Mouse (Mus musculus) adipocyte (in vitro differentiated cells): ENCODE results near the gene Cbln1.

Experiments
- DNase-seq: peaks from one replicate; pipeline ENCODE4 v3.0.0-alpha.2; 2016; ENCODE audit warnings: low spot score

Cbln1 gene

GRCm38 (mm10) chr8:87472271-87473236 is at the start of gene Cbln1:
Cbln1 (minus strand) TSS chr8:87472609.
- DNase-seq = no peak

DNA sequence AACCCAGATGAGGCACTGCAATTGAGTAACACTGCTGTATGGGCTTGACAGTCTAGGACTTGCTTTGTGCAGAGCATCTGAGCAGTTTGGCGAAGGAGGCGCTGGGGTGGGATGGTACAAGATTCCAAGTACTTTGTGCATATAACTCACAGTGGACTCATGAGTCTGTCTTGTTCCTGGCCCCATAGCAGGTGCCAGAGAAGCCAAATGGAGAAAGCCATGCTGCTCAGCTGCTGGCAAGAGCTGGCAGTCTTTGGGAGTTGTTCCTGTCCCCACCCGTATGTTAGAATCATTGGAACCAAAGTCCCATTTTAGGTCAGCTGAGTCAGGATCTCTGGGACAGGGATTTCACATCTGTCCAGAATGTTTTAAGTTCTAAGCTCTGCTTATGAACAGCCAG is 44.7 kb upstream of the Cbln1 start:
- DNase-seq = no peak

DNA sequence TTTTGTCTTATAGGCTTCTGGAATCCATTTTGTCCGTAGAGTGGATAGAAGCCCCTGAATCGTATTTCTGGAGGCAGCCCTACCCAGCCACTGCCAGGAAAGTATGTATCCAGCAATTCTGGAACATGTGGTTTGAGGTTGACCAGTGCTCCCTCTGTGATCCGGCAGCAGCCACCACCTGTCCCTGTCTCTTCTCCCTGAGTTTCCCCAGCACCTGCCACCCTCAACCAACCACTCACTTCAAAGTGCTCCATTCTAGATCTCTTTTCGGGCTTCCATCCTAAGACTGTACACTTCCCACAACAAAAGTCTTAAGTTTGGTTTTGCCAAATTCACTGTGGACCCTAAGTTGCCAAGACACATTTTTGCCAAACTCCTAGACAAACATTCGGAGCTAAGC is 41.4 kb upstream of the Cbln1 start:
- DNase-seq = no peak

GRCm38 (mm10) chr8:87513350-87513749 is 40.9 kb upstream of the Cbln1 start:
- DNase-seq = no peak

DNA sequence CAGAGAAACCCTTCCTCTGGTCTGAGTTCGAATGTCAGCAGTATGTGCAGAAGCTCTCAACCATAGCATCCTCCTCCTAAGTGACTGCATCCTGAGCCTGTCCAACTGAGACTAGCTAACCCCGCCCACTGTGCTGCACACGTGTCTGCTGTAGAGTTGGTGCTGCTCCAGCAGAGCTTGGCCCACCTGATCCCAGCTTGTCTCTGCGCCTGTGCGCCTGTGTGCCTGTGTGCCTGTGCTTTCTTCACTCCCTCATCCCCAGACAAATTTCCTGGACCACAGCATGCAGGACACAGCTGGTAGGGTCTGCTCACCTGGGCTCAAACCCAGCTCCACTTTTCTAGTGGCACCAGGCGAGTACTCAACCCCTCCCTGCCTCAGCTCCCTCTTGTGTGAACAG is 40.2 kb upstream of the Cbln1 start:
- DNase-seq = no peak

GRCm38 (mm10) chr8:87507046-87507445 is 34.6 kb upstream of the Cbln1 start:
- DNase-seq = peak; percentile 4

DNA sequence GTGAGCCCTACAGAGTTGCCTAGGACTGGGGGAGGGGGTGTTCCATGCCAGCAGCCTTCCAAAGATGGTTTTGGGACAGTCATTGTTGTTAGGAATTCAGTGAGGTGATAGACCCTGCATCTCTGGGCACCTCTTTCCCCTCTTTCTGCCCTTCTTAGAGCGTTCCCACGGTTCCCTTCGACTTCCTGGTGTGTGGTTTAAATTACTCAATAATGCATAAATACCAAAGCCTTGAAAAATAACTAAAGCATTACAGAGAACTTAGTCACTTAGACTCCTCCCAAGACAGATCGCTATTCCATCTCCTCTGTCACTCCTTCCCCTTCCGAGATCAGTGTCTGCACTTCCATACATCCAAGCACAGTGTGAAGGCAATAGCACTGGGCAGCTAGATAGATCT is 32.0 kb upstream of the Cbln1 start:
- DNase-seq = no peak

- DNase-seq = no peak
Observed at GRCm38 (mm10) chr8:87502684-87503083, 30.3 kb upstream of the Cbln1 start.

GRCm38 (mm10) chr8:87497641-87498040 is 25.2 kb upstream of the Cbln1 start:
- no peak for DNase-seq

DNA sequence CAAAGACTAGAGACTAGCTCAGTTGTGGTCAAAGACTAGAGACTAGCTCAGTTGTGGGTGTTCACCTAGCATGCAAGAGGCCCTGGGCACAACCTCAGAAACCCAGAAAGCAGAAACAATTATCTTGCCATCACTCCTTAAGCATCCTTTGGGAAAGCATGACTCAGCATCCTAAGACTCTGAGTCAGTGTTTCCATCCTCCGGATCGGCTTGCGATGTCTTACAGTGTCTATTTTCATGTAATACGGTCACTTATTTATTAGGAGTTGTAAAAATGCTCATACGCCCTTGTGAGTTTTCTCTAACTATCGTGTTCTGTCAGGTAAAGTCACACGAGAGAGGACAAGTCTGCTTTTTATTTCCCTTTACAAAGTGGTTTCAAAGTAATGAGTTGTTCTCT is 24.1 kb upstream of the Cbln1 start:
- no peak for DNase-seq

DNA sequence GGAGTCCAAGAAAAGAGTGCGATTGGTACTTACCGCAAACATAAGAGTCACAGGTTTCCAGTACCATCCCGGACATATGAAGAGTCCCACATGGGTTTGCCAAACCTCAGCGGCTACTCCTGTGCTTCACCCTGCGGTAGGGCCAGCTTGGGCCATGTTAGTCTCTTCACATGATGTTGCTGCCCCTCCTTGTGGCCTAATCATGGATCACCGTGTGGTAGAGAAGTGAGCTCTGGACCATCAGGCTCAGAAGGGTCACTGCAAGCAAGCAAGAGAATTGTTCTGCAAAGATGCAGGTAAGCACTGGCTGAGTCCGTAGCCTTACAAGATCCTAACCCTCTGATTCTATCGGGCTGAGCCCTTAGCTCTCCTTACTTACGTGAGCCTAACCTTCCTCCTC is 22.5 kb upstream of the Cbln1 start:
- DNase-seq = no peak

GRCm38 (mm10) chr8:87489841-87490415 is 17.5 kb upstream of the Cbln1 start:
- no peak for DNase-seq

DNA sequence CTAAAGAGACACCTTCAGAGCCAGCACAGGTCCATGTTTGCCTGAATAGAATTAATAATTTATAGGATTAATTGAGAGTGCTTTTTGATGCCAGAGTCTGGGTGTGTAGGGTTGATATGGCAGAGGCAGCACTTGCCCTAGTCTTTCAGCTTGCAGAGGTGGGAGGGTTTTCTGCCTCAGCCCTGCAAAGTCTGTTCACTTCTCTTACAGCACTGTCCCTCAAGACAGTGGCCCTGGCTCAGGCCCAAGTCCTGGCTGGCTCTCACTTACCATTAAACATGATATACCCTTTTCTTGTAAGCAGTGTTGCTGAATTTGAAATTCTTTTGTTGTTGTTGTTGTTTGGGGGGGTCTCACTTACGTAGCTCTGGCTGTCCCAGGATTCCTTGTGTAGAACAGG is 9.0 kb upstream of the Cbln1 start:
- no peak for DNase-seq

GRCm38 (mm10) chr8:87478221-87478620 is 5.8 kb upstream of the Cbln1 start:
- DNase-seq = no peak

GRCm38 (mm10) chr8:87477102-87477645 is 4.8 kb upstream of the Cbln1 start:
- DNase-seq = no peak

- peak; percentile 15 for DNase-seq
Observed at GRCm38 (mm10) chr8:87475551-87475950, 3.1 kb upstream of the Cbln1 start.

DNA sequence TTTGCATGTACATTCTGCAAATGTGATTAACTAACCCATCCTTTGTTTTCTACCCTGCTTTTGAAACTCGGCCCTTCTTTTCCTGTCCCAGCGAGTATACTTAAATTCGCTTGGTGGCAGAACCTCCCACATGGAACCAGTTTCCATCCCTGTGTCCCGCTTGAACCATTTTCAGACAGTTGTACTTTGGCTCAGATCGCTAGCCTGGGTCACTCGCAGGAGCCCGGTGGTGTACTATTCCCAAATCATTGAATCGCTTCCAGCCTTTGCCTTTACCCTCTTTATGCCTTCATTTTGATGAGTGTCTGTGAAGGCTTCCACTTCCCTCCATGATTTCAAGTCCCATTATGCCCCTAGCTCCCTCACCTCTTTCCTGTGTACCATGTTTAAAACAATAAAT is 2.0 kb upstream of the Cbln1 start:
- no peak for DNase-seq

DNA sequence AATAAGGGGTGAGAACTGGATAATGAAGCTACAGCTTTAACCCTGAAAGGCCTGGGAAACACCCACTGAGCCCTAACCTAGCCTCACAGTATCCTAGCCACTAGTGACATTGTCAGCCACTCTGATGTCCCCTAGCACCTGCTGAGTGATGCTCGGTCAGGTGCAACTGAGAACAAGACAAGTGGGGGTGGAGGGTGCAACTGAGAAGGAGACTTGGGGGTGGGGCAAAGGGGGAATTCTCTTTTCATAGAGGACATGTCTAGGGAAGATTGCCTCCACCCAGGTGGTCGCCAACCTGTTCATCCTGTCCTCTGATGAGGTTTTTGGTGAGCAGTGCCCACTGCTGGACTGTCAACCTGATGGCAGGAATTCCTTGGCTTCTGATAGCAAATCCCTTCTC is 1.5 kb upstream of the Cbln1 start:
- no peak for DNase-seq

- DNase-seq = no peak
Observed at GRCm38 (mm10) chr8:87473314-87473713, 905 bp upstream of the Cbln1 start.

GRCm38 (mm10) chr8:87471603-87472270 is 672 bp downstream of the Cbln1 start:
- DNase-seq = no peak

DNA sequence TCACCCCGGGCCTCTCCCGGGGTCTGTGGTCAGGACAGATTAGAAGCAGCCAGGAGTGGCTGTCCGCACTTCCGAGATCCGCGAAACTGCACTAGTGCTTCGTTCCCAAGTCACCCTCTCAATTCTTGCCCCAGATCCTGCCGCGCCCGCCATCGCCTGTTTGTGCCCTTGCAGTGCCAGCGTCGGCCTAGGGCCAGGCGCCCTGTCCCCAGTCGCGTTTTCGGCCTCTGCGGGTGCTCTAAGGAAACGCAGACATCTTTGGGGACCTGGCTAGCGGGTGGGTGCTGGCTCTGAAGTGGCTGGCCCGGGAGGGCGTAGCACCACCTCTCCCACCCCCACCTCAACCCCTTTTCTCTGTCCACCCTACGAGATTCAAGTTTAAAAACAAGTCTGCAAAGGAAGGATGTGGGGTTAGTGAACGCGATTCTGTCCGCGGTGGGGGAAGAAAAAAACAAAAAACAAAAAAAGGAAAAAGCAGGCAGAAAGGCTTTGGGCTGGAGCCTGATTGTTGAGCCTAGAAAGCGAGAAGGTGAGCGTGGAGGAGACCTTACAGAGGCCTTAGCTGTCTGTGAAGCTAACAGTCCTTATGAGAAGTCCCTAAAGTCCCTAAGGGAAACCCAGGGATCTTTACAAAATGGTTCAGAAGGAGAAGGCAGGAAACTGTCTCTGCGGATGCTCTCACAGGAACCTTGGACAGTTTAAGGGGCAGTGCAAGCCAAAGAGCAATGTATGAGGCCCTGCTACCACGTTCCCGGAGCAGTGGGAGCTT is 1.4 kb downstream of the Cbln1 start:
- DNase-seq = no peak
